Comparison of ENCODE assay signal across 18 mouse cellular contexts in the genomic region with DNA sequence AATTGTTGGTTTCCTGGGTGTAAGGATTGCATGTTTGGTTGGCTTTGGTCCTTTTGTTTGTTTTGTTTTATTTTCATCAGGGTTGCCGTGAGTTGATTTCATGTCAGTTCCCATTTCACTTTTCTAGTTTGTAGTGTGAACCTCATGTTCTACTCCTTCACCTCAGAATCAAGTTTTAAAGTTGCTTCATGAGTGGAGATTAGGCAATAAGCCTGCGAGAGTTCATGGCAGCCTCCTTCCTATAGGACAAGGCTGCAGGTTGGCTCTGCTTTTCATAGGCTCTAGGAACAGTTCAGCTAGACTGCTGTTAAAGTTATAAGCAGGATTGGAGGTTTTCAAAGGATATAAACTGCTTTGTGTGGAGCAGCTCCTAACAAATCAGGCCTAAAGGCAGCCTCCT. TPM values are rescaled to one million over a fixed set of nuclear protein-coding genes. Genes with fewer than 3 reads are reported as not detected.
DNase-seq lines count a peak whose midpoint lies in the region; ATAC-seq lines count a peak whose summit lies in the region.
"Had no signal": no experiment of that assay in that cellular context is flagged by ENCODE, and none has a peak within 500 bp of the region (broad histone marks: within the 10 kb centered on the region; RNA-seq: fewer than 3 reads in every experiment).

No protein-coding gene starts in this region.

- H3K4me1 ChIP-seq in kidney, embryonic 14.5 days (ENCODE audit: control insufficient read depth, insufficient read depth, low read length), result no peaks in the 10 kb centered on the region
- H3K4me1 ChIP-seq in lung, embryonic 15.5 days, result peaks cover 11% of the 10 kb centered on the region
- H3K4me1 ChIP-seq: hindbrain, embryonic 10.5 days; limb, embryonic 12.5 days had no signal

- DNase-seq in kidney, postnatal 14 days, result no peak
- DNase-seq in lung, postnatal 4 days, result no peak
- DNase-seq in T-cell, adult 2 months (ENCODE audit: low spot score), result peak; percentile 3
- DNase-seq in layer of hippocampus, postnatal 25 days (ENCODE audit: extremely low spot score in 1 of 2, low spot score in 1 of 2), result no peak
- DNase-seq in natural killer cell, adult 2 months (ENCODE audit: low spot score in 2 of 2), result no peak
- DNase-seq: B cell, adult 2 months; cerebellum, postnatal 10 days; kidney, adult 8-10 months; midbrain, embryonic 14.5 days; retina, postnatal 1 day had no signal

- ATAC-seq in kidney, embryonic 14.5 days (ENCODE audit: low FRiP score, low TSS enrichment), result no peak
- no peak for ATAC-seq in lung, embryonic 15.5 days (ENCODE audit: borderline replicate concordance, extremely low read depth, low FRiP score, low TSS enrichment)
- ATAC-seq in megakaryocyte, adult 5-6 weeks (ENCODE audit: poor library complexity, severe bottlenecking), result peak; percentile 53

- no peak overlapping the region for H3K4me3 ChIP-seq in kidney, embryonic 14.5 days (ENCODE audit: low read length)
- H3K4me3 ChIP-seq in lung, embryonic 15.5 days, result no peak overlapping the region
- H3K4me3 ChIP-seq: heart, embryonic 13.5 days; hindbrain, embryonic 10.5 days; limb, embryonic 12.5 days; myocyte had no signal

- H3K27me3 ChIP-seq in kidney, embryonic 14.5 days (ENCODE audit: control insufficient read depth, insufficient read depth, low read length), result no peaks in the 10 kb centered on the region
- H3K27me3 ChIP-seq in lung, embryonic 15.5 days, result no peaks in the 10 kb centered on the region
- H3K27me3 ChIP-seq: heart, embryonic 13.5 days; limb, embryonic 12.5 days had no signal

- H3K27ac ChIP-seq in kidney, embryonic 14.5 days (ENCODE audit: low read depth, low read length), result peak overlapping the region; percentile 19; the same call in 1 of the 2 replicates
- H3K27ac ChIP-seq in lung, embryonic 15.5 days, result peak overlapping the region; percentile 2; the same call in 1 of the 2 replicates
- H3K27ac ChIP-seq: heart, embryonic 13.5 days; hindbrain, embryonic 10.5 days; limb, embryonic 12.5 days; macrophage had no signal

- WGBS in kidney, embryonic 14.5 days, result 79% methylated on average over 2 of the region's 2 CpGs
- WGBS in lung, embryonic 15.5 days, result 61% methylated on average over 2 of the region's 2 CpGs

- H3K4me2 ChIP-seq in kidney, embryonic 14.5 days (replicated peaks; ENCODE audit: low read depth, low read length), result no peak overlapping the region
- H3K4me2 ChIP-seq in lung, embryonic 15.5 days, result no peak overlapping the region
- H3K4me2 ChIP-seq: heart, embryonic 13.5 days; limb, embryonic 12.5 days had no signal

- H3K9me3 ChIP-seq in kidney, embryonic 14.5 days (ENCODE audit: control insufficient read depth, low read length), result no peaks in the 10 kb centered on the region
- no peaks in the 10 kb centered on the region for H3K9me3 ChIP-seq in lung, embryonic 15.5 days
- H3K9me3 ChIP-seq: heart, embryonic 13.5 days; hindbrain, embryonic 10.5 days; limb, embryonic 12.5 days had no signal

- H3K36me3 ChIP-seq in kidney, embryonic 14.5 days (ENCODE audit: control insufficient read depth, insufficient read depth, low read length), result no peaks in the 10 kb centered on the region
- H3K36me3 ChIP-seq in lung, embryonic 15.5 days, result 0 out of 2 replicates have a peak, but pooled peaks cover 3% of the 10 kb centered on the region

- no peak overlapping the region for H3K9ac ChIP-seq in kidney, embryonic 14.5 days (ENCODE audit: low read depth, low read length)
- no peak overlapping the region for H3K9ac ChIP-seq in lung, embryonic 15.5 days
- H3K9ac ChIP-seq: heart, embryonic 13.5 days; limb, embryonic 12.5 days had no signal

RNA-seq across cellular contexts. Expression of gene Srr, which starts 33.8 kb away (rescaled TPM):
- polyA plus RNA-seq in kidney, embryonic 14.5 days (2014; fragmentation: Nextera tagmentation; extraction: Ambion mirVana), result 13.0 and 24.0 TPM in 2 replicates
- polyA plus RNA-seq in lung, embryonic 15.5 days (2015; fragmentation: Nextera tagmentation; extraction: Ambion mirVana), result 19.8 and 21.6 TPM in 2 replicates
- total RNA-seq in megakaryocyte, adult 5-6 weeks (2015), result 6.1 and 7.7 TPM in 2 replicates
- total RNA-seq in megakaryocyte, adult 5-6 weeks (2017), result 3.3 and 8.5 TPM in 2 replicates
- 100 to 1,000 TPM; 108 to 109 TPM for total RNA-seq in layer of hippocampus, postnatal 25 days (2021)

RNA-seq across cellular contexts. Expression of gene Smg6, which starts 33.9 kb away (rescaled TPM):
- polyA plus RNA-seq in kidney, embryonic 14.5 days (2014; fragmentation: Nextera tagmentation; extraction: Ambion mirVana), result 12.8 and 19.8 TPM in 2 replicates
- 14.8 and 17.3 TPM in 2 replicates for polyA plus RNA-seq in lung, embryonic 15.5 days (2015; fragmentation: Nextera tagmentation; extraction: Ambion mirVana)
- total RNA-seq in megakaryocyte, adult 5-6 weeks (2015), result 13.4 and 15.9 TPM in 2 replicates
- 18.3 and 20.5 TPM in 2 replicates for total RNA-seq in megakaryocyte, adult 5-6 weeks (2017)
- total RNA-seq in layer of hippocampus, postnatal 25 days (2021), result 10 to 100 TPM; 27.9 to 31.2 TPM

Comparison
In these comparisons a context has a peak if more than half of its experiments do, and no peak if none do; other contexts are left out.
1. RNA of gene Srr, which starts 33.8 kb away (total RNA-seq): 108 to 109 TPM in layer of hippocampus, postnatal 25 days; 3.3 to 8.5 TPM in megakaryocyte, adult 5-6 weeks; every median in the first group is over 10 times any median in the second.